Mouse (Mus musculus) lung, adult 2 months (tissue): ENCODE measurements around the gene Kdelr2.

Source experiments
- CTCF ChIP-seq: fragments of 200-500 bp; IDR thresholded peaks from 2 replicates; pipeline ENCODE4 v1.5.1; 2011; ENCODE audit warnings: mild to moderate bottlenecking, low read length, control low read depth; ENCODE audit not compliant: insufficient read depth
- POLR2A ChIP-seq: fragments of 200-500 bp; IDR thresholded peaks from 2 replicates; pipeline ENCODE4 v1.6.1; 2011; ENCODE audit warnings: low read depth, mild to moderate bottlenecking, control low read depth, low read length, borderline replicate concordance; ENCODE audit errors: extremely low read depth

DNA sequence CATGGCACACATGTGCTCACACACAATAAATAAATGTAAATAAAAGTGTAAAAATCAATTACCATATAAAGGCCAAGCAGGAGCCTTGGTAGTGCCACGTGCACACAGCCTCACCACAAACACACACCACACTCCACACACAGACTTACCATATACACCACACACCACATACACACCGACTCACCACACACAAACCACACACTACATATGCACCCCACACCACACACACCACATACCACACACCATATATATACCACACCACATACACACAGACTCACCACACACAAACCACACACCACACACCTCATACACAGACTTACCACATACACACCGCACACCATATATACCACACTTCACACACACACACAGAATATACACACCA is 67.5 kb downstream of the Kdelr2 start:
- TF ChIP-seq POLR2A = no peak
- TF ChIP-seq CTCF = no peak
